Mouse (Mus musculus) retina, embryonic 14.5 days (tissue): ENCODE data around the gene Cldn6.
A peak's percentile ranks its signal among the peaks of the same experiment; 100 is the strongest.

Experiments used
- DNase-seq: peaks from one replicate; pipeline ENCODE4 v3.0.0-alpha.2; 2015; ENCODE audit warnings: low spot score

Cldn6 gene

DNA sequence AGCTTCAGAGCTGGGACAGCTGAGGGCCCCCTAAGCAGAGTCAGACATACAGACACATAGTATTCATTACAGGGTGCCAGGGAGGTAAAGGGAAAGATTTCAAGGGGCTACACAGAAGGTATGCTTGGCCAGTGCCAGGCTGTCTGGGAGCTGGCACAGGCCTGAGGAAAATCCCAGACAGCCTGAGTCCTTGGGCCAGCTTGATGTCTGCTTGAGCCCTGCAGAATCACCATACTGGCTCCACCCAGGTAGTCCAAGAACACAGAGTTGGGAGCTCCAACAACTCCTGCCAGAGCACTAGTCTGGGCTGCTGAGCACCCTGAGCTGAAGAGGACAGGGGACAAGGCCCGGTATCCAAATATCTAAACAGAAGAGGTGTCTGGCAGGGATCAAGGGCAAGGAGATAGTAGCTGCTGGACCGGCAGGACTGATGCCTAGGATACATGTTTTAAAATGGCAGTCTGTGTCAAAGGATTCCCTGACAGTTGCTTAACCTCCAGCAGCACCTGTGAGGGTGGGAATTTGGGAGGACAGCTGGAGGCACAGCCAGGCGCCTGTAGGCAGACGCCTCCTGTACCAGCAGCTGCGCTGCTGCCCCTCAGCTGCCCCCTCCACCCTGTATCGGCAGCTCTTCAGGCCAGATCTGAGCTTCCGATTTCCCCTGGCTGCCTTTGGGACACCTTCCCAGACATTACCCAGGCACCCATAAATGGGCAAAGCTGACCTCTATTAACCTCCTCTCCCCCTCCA is 43.5 kb downstream of the Cldn6 start, which contains the start of gene 1520401A03Rik:
Gene 1520401A03Rik (minus strand): TSS at position 408 of the 750 bp plus-strand sequence.
- DNase-seq = no peak

DNA sequence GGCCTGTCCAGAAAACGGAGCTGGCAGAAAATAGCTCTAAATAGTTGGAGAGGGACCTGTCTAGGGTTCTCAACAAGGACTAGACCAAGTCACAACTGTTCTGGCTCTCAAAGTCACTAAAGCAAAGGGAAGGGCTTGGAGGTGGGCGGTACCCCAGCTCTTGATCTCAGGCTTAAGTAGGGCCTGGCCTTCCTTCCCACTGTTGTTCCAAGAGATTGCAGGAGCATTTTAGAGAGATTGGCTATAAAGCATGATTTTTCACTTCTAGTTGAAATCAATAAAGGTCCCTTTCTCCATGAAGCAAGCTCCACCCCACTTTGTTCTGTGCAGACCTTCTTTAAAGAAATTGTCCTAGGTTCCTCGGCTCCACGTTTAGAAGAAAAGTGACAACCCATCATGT is 46.4 kb downstream of the Cldn6 start:
- no peak for DNase-seq

DNA sequence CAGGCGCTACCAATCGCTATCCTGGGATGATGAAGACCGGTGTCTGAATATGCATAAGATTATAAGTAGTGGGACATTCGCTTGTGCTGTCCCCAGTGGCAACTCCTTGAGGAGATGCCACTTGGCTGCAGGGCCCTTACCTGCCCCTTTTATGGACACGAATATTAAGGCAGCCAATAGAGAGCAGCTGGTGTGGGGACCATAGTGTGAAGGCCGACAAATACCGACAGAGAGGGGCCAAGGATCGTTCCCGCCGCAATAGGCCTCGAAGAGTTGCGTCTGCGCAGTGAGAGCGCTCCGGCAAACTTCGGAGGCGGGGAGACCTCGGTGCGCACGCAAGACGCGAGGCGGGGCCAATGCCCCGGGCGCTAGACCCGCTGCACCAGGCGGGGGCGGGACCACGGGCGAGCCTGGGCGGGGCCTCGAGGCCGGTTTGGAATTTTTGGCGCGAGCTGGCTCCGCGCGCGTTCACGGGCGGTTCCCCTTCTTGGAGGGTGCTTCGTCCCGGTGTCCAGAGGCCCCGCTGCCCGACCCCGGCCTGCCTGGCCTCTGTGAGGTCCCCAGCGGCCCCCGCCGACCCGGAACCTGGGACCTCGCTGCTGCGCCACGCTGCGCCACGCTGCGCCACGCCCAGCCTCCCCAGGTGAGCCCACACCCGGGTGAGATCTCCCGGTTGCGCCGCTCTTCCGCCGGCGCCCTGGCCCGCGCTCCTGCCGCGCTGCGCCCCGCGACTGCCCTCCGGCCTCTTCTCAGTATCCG is 47.1 kb downstream of the Cldn6 start, which contains the start of gene Pkmyt1:
Gene Pkmyt1 (plus strand): TSS at position 338 of the 759 bp plus-strand sequence.
- peak; percentile 96 for DNase-seq

DNA sequence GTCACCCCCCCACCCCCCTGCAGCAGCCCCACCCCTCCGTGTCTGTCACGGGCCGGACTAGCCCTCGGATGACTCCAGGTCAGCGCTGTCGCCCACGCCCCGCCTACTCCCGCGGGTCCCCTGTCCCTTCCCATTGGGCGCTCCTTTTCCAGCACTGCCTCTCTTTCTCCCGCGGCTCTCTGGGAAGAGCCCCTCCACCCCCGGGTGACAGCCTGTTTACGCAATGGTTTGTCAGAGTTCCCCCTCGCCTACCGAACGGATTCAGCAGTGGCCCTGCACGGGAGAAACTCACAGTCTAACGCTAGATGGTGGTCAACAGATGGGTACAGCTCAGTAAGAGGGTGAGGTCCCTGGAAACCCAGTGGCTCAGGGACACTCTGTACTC is 47.7 kb downstream of the Cldn6 start:
- peak; percentile 79 for DNase-seq

DNA sequence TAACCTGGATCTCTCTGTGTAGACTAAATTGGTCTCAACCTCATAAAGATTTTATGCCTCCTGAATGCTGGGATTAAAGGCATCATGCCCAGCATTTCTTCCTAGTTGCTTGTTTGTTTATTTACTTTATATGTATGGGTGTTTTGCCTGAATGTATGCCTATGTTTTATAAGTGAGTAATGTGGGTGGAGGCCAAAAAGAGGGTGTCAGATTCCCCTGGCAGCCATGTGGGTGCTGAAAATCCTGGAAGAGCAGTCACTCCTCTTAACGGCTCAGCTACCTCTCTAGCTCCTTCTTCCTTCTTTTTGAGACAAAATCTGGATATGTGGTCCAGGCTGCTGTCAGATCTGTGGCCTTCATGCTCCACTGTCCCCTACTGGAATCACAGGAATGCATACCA is 51.4 kb downstream of the Cldn6 start:
- DNase-seq = no peak
